Mouse (Mus musculus): Measurements from ENCODE around the gene Celf5. TPM values are rescaled to one million over a fixed set of nuclear protein-coding genes. Genes with fewer than 3 reads are reported as not detected.
A peak's percentile ranks its signal among the peaks of the same experiment; 100 is the strongest.

The Celf5 gene
- polyA plus RNA-seq, 1 experiment from 2014 or later, result 0.76 TPM

DNA sequence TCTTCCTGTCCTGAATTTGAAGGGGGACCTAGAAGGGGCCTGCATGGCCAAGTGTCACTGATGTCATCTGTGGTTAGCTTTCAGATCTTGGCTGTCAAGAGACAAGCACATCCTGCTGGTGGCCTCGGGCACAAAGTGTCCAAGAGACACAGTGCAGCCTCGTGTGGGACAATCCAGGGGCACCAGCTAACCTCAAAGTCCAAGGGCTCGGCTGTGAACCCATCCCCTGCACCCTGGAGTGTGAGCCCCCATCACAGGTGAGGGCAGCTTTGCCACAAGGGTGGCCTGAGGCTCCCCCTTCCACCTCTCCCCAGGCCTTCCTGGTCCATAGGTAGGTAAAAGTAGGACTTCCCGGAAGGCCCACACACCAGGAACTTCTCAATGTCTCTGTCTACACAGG lies 19.0 kb downstream of the Celf5 start:
- H3K4me2 ChIP-seq (replicated peaks; ENCODE audit: low read depth), result no peak overlapping the region
- H3K4me1 ChIP-seq (replicated peaks; ENCODE audit: control insufficient read depth, insufficient read depth, low read length), result peaks cover 4% of the 10 kb centered on the region
- no peak overlapping the region for H3K4me3 ChIP-seq (ENCODE audit: low read depth, low read length)
- no peak overlapping the region for H3K9ac ChIP-seq (ENCODE audit: low read depth, low read length)
- 64% methylated on average over 4 of the region's 4 CpGs for WGBS
- TF ChIP-seq CTCF (IDR thresholded peaks at IDR 0.05; ENCODE audit: low read depth), result no peak
- no peak overlapping the region for H3K27ac ChIP-seq (ENCODE audit: low read depth, low read length)
- no peaks in the 10 kb centered on the region for H3K9me3 ChIP-seq (ENCODE audit: control insufficient read depth)
- peaks cover 53% of the 10 kb centered on the region for H3K27me3 ChIP-seq (replicated peaks; ENCODE audit: control insufficient read depth, insufficient read depth, low read length)
- no peaks in the 10 kb centered on the region for H3K36me3 ChIP-seq (ENCODE audit: control insufficient read depth, insufficient read depth)
- ATAC-seq, result no peak

DNA sequence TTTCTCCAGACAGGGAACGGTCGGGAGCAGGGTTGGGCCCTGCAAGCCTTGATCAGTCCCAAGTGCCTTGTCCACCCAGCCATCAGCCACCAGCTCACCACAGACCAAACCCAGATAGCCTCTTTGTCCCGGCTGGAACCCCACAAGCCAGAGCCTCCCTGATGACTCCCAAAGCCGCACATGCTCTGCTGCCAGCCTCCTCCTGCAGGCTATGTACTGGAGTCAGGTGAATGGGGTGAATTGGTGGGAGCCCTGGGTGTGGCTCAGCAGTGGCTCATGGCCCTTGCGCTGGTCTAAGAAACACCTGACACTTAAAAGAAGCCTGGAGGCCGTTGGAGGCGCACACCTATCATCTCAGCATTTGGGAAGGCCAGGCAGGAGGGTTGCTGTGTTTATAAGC lies 19.6 kb downstream of the Celf5 start:
- no peaks in the 10 kb centered on the region for H3K9me3 ChIP-seq (ENCODE audit: control insufficient read depth)
- H3K4me1 ChIP-seq (replicated peaks; ENCODE audit: control insufficient read depth, insufficient read depth, low read length), result peaks cover 4% of the 10 kb centered on the region
- peaks cover 57% of the 10 kb centered on the region for H3K27me3 ChIP-seq (replicated peaks; ENCODE audit: control insufficient read depth, insufficient read depth, low read length)
- H3K27ac ChIP-seq (ENCODE audit: low read depth, low read length), result no peak overlapping the region
- no peak overlapping the region for H3K4me3 ChIP-seq (ENCODE audit: low read depth, low read length)
- no peak for ATAC-seq
- no peaks in the 10 kb centered on the region for H3K36me3 ChIP-seq (ENCODE audit: control insufficient read depth, insufficient read depth)
- WGBS, result 82% methylated on average over 7 of the region's 7 CpGs
- H3K9ac ChIP-seq (ENCODE audit: low read depth, low read length), result no peak overlapping the region
- no peak for TF ChIP-seq CTCF (IDR thresholded peaks at IDR 0.05; ENCODE audit: low read depth)
- no peak overlapping the region for H3K4me2 ChIP-seq (replicated peaks; ENCODE audit: low read depth)

DNA sequence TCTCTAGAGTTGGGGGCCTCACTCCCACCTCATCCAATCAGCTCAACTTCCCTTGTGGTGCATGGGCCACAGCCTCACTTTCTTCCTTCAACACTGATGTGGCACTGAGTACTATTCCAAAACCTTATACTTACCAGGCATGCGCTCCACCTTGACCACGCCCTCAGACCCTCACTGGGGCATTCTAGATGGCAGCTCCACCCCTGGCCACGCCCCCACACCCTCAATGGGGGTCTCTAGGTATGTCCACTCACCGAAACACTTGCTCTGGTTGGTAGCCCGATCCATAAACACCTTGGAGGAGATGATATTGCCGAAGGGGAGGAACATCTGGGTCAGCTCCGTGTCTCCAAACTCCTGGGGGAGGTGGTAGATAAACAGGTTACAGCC lies 20.1 kb downstream of the Celf5 start:
- 0 out of 2 replicates have a peak overlapping the region, but pooled peaks have one; percentile 11 for H3K4me3 ChIP-seq (ENCODE audit: low read depth, low read length)

DNA sequence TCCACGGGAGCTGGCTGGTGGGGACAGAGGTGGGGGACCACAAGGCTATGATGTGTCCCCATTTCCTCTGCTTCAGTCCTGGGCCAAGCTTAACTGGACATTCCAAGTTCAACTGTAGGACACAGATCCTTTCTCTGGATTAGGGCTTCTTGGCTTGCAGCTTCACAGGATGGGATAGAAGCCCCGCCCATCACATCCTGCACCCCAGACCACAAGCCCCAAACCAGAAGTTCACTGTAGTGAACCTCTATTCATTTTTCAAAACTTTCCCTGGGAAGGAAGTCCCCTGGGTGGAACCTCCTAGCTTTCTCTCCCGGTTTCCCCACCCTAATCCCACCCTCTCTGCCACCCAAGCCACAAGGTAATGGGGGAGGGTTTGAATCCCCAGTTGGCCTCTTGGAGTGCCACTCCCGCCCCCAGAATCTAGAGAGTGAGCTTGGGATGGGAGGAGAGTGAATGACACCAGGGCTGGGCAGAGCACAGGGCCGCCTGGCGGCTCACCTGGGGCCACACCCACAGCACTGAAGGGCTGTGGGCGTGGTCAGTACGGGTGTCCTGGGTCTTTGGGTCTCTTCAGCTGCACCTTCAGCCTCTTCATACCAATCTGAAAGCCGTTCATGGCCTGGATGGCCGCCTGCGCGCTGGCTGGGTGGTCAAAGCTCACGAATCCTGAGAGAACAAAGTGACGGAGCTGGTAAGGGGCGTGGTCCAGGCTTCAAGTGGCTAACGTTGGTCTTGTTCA lies 20.7 kb downstream of the Celf5 start:
- no peaks in the 10 kb centered on the region for H3K9me3 ChIP-seq (ENCODE audit: control insufficient read depth)
- H3K4me1 ChIP-seq (replicated peaks; ENCODE audit: control insufficient read depth, insufficient read depth, low read length), result peaks cover 4% of the 10 kb centered on the region
- H3K27ac ChIP-seq (ENCODE audit: low read depth, low read length), result no peak overlapping the region; the same call in 1 of the 2 replicates
- H3K4me3 ChIP-seq (ENCODE audit: low read depth, low read length), result peak overlapping the region; percentile 11; the same call in 1 of the 2 replicates
- H3K27me3 ChIP-seq (replicated peaks; ENCODE audit: control insufficient read depth, insufficient read depth, low read length), result peaks cover 67% of the 10 kb centered on the region
- no peak; the same call in 1 of the 2 replicates for TF ChIP-seq CTCF (IDR thresholded peaks at IDR 0.05; ENCODE audit: low read depth)
- ATAC-seq, result no peak
- H3K4me2 ChIP-seq (replicated peaks; ENCODE audit: low read depth), result peak overlapping the region; percentile 54
- no peaks in the 10 kb centered on the region for H3K36me3 ChIP-seq (ENCODE audit: control insufficient read depth, insufficient read depth)
- 10% methylated on average over 16 of the region's 16 CpGs for WGBS
- no peak overlapping the region for H3K9ac ChIP-seq (ENCODE audit: low read depth, low read length)

More for the DNA sequence above, 20.1 kb downstream of the Celf5 start:
- no peaks in the 10 kb centered on the region for H3K36me3 ChIP-seq (ENCODE audit: control insufficient read depth, insufficient read depth)
- 43% methylated on average over 7 of the region's 7 CpGs for WGBS
- no peak overlapping the region for H3K27ac ChIP-seq (ENCODE audit: low read depth, low read length)
- H3K9ac ChIP-seq (ENCODE audit: low read depth, low read length), result no peak overlapping the region
- no peaks in the 10 kb centered on the region for H3K9me3 ChIP-seq (ENCODE audit: control insufficient read depth)
- TF ChIP-seq CTCF (IDR thresholded peaks at IDR 0.05; ENCODE audit: low read depth), result no peak
- peaks cover 62% of the 10 kb centered on the region for H3K27me3 ChIP-seq (replicated peaks; ENCODE audit: control insufficient read depth, insufficient read depth, low read length)
- H3K4me2 ChIP-seq (replicated peaks; ENCODE audit: low read depth), result peak overlapping the region; percentile 54
- H3K4me1 ChIP-seq (replicated peaks; ENCODE audit: control insufficient read depth, insufficient read depth, low read length), result peaks cover 4% of the 10 kb centered on the region
- ATAC-seq, result no peak

DNA sequence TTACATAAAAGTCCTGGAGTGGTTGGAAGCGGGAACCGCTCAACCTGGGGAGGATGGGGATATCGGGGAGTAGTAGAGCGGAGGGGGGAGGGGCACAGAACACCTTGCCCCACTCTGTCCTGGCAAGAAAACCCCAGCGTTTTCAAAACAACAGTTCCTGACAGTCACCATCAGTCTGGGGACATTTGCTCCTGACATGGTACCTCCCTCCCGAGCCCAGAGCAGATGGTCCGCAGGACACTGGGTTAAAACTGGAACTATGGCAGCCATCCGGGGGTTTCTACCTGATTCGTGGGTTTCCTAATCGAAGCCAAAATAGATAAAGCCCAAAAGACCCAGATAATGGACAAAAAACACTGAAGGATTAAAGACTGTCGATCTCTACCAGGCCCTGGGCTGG lies 21.6 kb downstream of the Celf5 start:
- H3K9me3 ChIP-seq (ENCODE audit: control insufficient read depth), result no peaks in the 10 kb centered on the region

DNA sequence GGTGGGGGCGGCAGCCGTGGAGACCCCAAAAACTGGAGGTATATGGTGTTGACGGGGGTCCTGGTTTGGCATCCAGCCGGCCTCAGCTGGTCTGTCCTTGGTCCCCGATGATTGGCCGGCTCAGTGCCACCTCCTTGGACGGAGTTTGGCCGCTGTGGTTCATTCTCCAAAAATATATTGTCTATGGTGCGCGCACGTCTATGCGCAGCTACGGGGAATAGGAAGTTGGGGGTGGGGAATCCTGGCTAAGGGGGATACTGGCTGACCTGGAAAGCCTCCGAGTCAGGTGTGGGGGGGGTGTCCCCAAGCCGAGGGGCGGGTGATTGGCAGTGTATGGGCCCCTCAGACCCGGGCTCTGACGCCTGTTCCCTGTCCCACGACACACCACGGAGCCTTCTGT lies 22.0 kb downstream of the Celf5 start:
- no peaks in the 10 kb centered on the region for H3K36me3 ChIP-seq (ENCODE audit: control insufficient read depth, insufficient read depth)
- H3K27me3 ChIP-seq (replicated peaks; ENCODE audit: control insufficient read depth, insufficient read depth, low read length), result peaks cover 80% of the 10 kb centered on the region
- no peak overlapping the region for H3K4me2 ChIP-seq (replicated peaks; ENCODE audit: low read depth)
- no peaks in the 10 kb centered on the region for H3K9me3 ChIP-seq (ENCODE audit: control insufficient read depth)
- 32% methylated on average over 20 of the region's 20 CpGs for WGBS
- TF ChIP-seq CTCF (IDR thresholded peaks at IDR 0.05; ENCODE audit: low read depth), result no peak
- no peak overlapping the region for H3K9ac ChIP-seq (ENCODE audit: low read depth, low read length)
- H3K27ac ChIP-seq (ENCODE audit: low read depth, low read length), result no peak overlapping the region
- no peak overlapping the region for H3K4me3 ChIP-seq (ENCODE audit: low read depth, low read length)
- H3K4me1 ChIP-seq (replicated peaks; ENCODE audit: control insufficient read depth, insufficient read depth, low read length), result peaks cover 4% of the 10 kb centered on the region
- ATAC-seq, result no peak

More for the DNA sequence above, 21.6 kb downstream of the Celf5 start:
- peaks cover 75% of the 10 kb centered on the region for H3K27me3 ChIP-seq (replicated peaks; ENCODE audit: control insufficient read depth, insufficient read depth, low read length)
- 49% methylated on average over 11 of the region's 11 CpGs for WGBS
- H3K9ac ChIP-seq (ENCODE audit: low read depth, low read length), result no peak overlapping the region
- TF ChIP-seq CTCF (IDR thresholded peaks at IDR 0.05; ENCODE audit: low read depth), result no peak
- H3K4me2 ChIP-seq (replicated peaks; ENCODE audit: low read depth), result no peak overlapping the region
- no peak for ATAC-seq
- H3K4me3 ChIP-seq (ENCODE audit: low read depth, low read length), result no peak overlapping the region
- peaks cover 4% of the 10 kb centered on the region for H3K4me1 ChIP-seq (replicated peaks; ENCODE audit: control insufficient read depth, insufficient read depth, low read length)
- H3K27ac ChIP-seq (ENCODE audit: low read depth, low read length), result no peak overlapping the region
- H3K36me3 ChIP-seq (ENCODE audit: control insufficient read depth, insufficient read depth), result no peaks in the 10 kb centered on the region

All from intestine, postnatal 0 days (tissue).